Mouse (Mus musculus): ENCODE data around the gene Alyref. TPM values are rescaled to one million over a fixed set of nuclear protein-coding genes. Genes with fewer than 3 reads are reported as not detected.

Gene Alyref
- polyA plus RNA-seq, 1 experiment from 2014 or later = 219 TPM

- ATAC-seq (ENCODE audit: low FRiP score) = peak; percentile 60; the same call in 1 of the 2 replicates
- Histone ChIP-seq H3K4me3 (replicated peaks) (peak overlapping the region; percentile 72), H3K9ac (replicated peaks) (peak overlapping the region; percentile 65), H3K4me1 (peaks cover 29% of the 10 kb centered on the region), H3K36me3 (peaks cover 50% of the 10 kb centered on the region), H3K27me3 (replicated peaks) (no peaks in the 10 kb centered on the region), H3K27ac (replicated peaks) (peak overlapping the region; percentile 84), H3K4me2 (peak overlapping the region; percentile 94), H3K9me3 (replicated peaks) (no peaks in the 10 kb centered on the region)
- WGBS = 12% methylated on average over 30 of the region's 30 CpGs
Measured at GRCm38 (mm10) chr11:120623961-120624679, 26.0 kb upstream of the Alyref start.

DNA sequence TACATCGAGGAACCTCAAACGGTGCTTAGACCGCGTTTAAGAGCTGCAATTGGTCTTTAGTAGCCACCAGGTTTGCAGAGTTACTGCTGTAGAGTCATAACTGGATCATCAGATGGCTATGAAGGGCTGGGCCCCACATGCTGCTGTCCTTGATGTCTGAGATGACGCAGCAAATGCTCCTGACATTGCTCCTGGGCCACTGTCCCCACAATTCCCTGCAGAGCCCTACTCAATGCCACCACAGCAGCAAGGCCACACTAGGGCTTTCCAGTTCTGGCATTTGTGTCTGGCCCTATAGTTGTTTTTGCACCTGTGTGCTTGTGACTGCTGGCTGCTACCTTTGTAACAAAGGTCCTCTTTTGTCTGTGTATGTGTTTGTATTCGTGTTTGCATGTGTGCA, 24.6 kb upstream of the Alyref start:
- WGBS = 91% methylated on average over 6 of the region's 6 CpGs
- no peak overlapping the region for H3K9ac ChIP-seq (replicated peaks)

DNA sequence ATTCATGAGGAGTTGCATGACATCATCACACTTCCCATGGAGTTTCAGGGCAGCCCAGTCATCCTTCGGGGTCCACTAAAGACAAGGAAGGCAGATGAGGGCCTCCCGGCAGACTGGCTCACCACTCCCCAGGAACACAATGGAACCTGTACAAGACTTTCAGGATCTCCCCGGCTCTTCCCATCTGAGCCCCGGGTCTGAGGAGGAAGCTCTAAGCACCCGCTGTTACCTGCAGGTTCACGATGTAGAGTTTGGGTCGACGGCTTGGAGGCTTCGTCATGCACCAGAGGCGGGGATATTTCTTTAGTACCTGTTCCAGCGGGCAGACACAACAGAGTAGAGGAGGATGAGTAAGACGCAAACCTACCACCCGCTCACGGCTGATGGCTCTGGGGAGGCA, 22.0 kb upstream of the Alyref start:
- Histone ChIP-seq H3K9ac (replicated peaks) (no peak overlapping the region), H3K9me3 (replicated peaks) (no peaks in the 10 kb centered on the region), H3K36me3 (peaks cover 47% of the 10 kb centered on the region), H3K4me2 (no peak overlapping the region), H3K4me1 (peaks cover 37% of the 10 kb centered on the region), H3K27ac (replicated peaks) (no peak overlapping the region), H3K27me3 (replicated peaks) (no peaks in the 10 kb centered on the region), H3K4me3 (replicated peaks) (no peak overlapping the region)
- 94% methylated on average over 14 of the region's 14 CpGs for WGBS
- no peak for ATAC-seq (ENCODE audit: low FRiP score)

More for the DNA sequence above, 24.6 kb upstream of the Alyref start:
- H3K4me2 ChIP-seq = no peak overlapping the region
- peaks cover 54% of the 10 kb centered on the region for H3K36me3 ChIP-seq
- H3K4me1 ChIP-seq = peaks cover 31% of the 10 kb centered on the region
- H3K27ac ChIP-seq (replicated peaks) = no peak overlapping the region
- no peak overlapping the region for H3K4me3 ChIP-seq (replicated peaks)
- no peaks in the 10 kb centered on the region for H3K27me3 ChIP-seq (replicated peaks)
- no peaks in the 10 kb centered on the region for H3K9me3 ChIP-seq (replicated peaks)
- no peak for ATAC-seq (ENCODE audit: low FRiP score)

- H3K4me1 ChIP-seq = peaks cover 34% of the 10 kb centered on the region
Measured at GRCm38 (mm10) chr11:120618619-120619535, 20.7 kb upstream of the Alyref start.

GRCm38 (mm10) chr11:120617519-120618112, 19.5 kb upstream of the Alyref start, which contains the start of gene Pcyt2:
Pcyt2 (minus strand) TSS chr11:120617936.
- H3K27ac ChIP-seq (replicated peaks) = peak within 1 kb of the TSS; percentile 93
- ATAC-seq (ENCODE audit: low FRiP score) = peak; percentile 97
- WGBS = under 1% methylated on average over 56 of the region's 56 CpGs
- peak within 1 kb of the TSS; percentile 92 for H3K4me3 ChIP-seq (replicated peaks)
- H3K4me2 ChIP-seq = peak within 1 kb of the TSS; percentile 82
- H3K36me3 ChIP-seq = peaks cover 59% of the 10 kb centered on the region
- H3K27me3 ChIP-seq (replicated peaks) = no peaks in the 10 kb centered on the region
- H3K9ac ChIP-seq (replicated peaks) = peak within 1 kb of the TSS; percentile 85
- H3K9me3 ChIP-seq (replicated peaks) = no peaks in the 10 kb centered on the region
- H3K4me1 ChIP-seq = peaks cover 27% of the 10 kb centered on the region

More at GRCm38 (mm10) chr11:120618619-120619535, 20.7 kb upstream of the Alyref start:
- no peaks in the 10 kb centered on the region for H3K9me3 ChIP-seq (replicated peaks)
- H3K4me3 ChIP-seq (replicated peaks) = 0 out of 2 replicates have a peak overlapping the region, but pooled peaks have one; percentile 5
- ATAC-seq (ENCODE audit: low FRiP score) = no peak
- 96% methylated on average over 25 of the region's 25 CpGs for WGBS
- H3K27me3 ChIP-seq (replicated peaks) = no peaks in the 10 kb centered on the region
- no peak overlapping the region for H3K9ac ChIP-seq (replicated peaks)
- peak overlapping the region; percentile 93; the same call in 1 of the 2 replicates for H3K27ac ChIP-seq (replicated peaks)
- peaks cover 54% of the 10 kb centered on the region for H3K36me3 ChIP-seq
- H3K4me2 ChIP-seq = no peak overlapping the region

DNA sequence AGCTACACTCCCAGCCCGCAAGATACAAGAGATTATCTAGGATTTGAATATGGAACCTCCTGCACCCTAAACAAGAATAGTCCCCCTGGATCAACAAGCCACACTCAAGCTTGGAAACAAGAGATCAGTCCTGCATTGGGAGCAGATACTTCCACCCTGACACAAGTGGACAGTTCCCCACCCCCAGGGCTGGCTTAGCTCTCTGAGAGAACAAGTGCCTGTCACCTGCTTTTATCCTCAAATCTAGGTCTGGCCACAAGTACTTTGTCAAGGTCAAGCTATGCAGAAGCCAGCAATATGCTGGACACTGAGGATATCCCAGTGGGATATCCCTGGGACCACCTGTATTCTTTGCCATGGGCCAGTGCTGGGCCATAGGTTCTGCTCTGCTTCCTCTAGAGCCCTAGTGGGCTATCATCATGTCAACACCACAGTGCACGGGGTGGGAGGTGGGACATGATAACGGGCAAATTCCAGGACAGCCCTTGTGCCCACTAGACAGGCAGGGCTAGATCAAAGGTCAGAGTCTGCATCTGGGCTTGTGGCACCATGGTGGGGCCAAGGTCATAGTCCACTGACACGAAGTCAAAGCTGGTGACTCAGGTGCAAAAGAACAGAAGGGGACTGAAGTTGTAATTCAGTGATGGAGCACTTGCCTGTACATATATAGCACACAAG, 18.6 kb upstream of the Alyref start:
- Histone ChIP-seq H3K9me3 (replicated peaks) (no peaks in the 10 kb centered on the region), H3K4me2 (peak overlapping the region; percentile 82), H3K4me1 (peaks cover 27% of the 10 kb centered on the region), H3K9ac (replicated peaks) (peak overlapping the region; percentile 85), H3K4me3 (replicated peaks) (peak overlapping the region; percentile 92), H3K27me3 (replicated peaks) (no peaks in the 10 kb centered on the region), H3K27ac (replicated peaks) (peak overlapping the region; percentile 93), H3K36me3 (peaks cover 60% of the 10 kb centered on the region)
- ATAC-seq (ENCODE audit: low FRiP score) = no peak
- 48% methylated on average over 4 of the region's 4 CpGs for WGBS

DNA sequence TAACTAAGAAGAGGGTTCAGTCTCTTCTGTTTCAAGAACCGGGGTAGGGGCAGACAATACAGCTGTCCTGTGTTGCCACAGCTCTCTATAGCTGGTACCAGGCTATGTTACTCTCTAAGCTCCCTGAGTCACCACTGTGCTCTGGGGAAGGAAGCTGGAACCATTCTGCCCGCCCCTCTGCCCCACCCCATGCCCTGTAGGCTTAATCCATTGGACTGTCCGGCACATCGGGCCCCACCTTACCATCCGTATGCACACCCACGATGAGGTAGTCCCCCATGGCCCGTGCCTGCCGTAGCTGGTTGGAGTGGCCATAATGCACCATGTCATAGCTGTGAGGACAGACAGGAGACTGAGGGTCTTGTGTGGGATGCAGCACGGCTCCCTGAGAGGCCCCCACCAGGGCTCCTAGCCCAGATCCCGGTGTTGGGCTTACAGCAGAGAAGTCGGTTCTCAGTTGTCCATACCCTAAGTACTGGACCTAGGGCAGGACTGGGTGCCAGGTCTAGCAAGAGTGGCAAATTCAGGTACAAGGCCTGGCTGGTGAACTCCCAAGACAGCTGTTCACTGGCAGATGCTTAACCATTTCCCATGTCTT, 17.5 kb upstream of the Alyref start:
- Histone ChIP-seq H3K4me1 (peaks cover 27% of the 10 kb centered on the region), H3K9ac (replicated peaks) (no peak overlapping the region), H3K27ac (replicated peaks) (no peak overlapping the region), H3K9me3 (replicated peaks) (no peaks in the 10 kb centered on the region), H3K4me3 (replicated peaks) (no peak overlapping the region), H3K36me3 (peaks cover 61% of the 10 kb centered on the region), H3K27me3 (replicated peaks) (no peaks in the 10 kb centered on the region), H3K4me2 (peak overlapping the region; percentile 82)
- no peak for ATAC-seq (ENCODE audit: low FRiP score)
- WGBS = 92% methylated on average over 11 of the region's 11 CpGs

DNA sequence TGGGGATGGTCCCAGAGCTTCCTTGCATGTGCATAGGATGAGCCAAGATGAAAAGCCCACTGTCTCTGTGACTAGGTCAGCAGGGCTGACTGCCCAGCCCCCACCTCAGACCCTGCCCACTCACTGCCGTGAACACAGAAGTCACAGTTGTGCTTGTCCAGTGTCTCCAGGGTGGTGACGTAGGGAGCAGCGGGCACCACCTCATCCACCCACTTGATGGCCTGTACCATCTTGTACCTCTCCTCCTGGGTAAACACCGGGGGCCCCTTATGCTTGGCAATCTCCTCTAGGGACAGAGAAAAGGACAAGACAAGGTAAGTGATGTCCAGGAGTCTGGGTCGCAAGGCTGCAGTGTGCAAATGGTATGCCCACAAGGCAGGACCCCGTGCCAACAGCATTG, 17.0 kb upstream of the Alyref start:
- Histone ChIP-seq H3K36me3 (peaks cover 61% of the 10 kb centered on the region), H3K4me1 (peaks cover 27% of the 10 kb centered on the region), H3K4me2 (no peak overlapping the region), H3K27me3 (replicated peaks) (no peaks in the 10 kb centered on the region), H3K9ac (replicated peaks) (no peak overlapping the region), H3K4me3 (replicated peaks) (no peak overlapping the region), H3K27ac (replicated peaks) (no peak overlapping the region), H3K9me3 (replicated peaks) (no peaks in the 10 kb centered on the region)
- WGBS = 98% methylated on average over 6 of the region's 6 CpGs
- no peak for ATAC-seq (ENCODE audit: low FRiP score)

- WGBS = 64% methylated on average over 8 of the region's 8 CpGs
- peaks cover 3% of the 10 kb centered on the region; the same call in 1 of the 2 replicates for H3K27me3 ChIP-seq (replicated peaks)
Measured at GRCm38 (mm10) chr11:120613976-120614375, 15.8 kb upstream of the Alyref start.

GRCm38 (mm10) chr11:120613481-120613972, 15.4 kb upstream of the Alyref start:
- no peak for ATAC-seq (ENCODE audit: low FRiP score)
- H3K27ac ChIP-seq (replicated peaks) = no peak overlapping the region
- WGBS = 87% methylated on average over 10 of the region's 10 CpGs
- H3K9me3 ChIP-seq (replicated peaks) = no peaks in the 10 kb centered on the region
- peaks cover 54% of the 10 kb centered on the region for H3K36me3 ChIP-seq
- no peak overlapping the region for H3K4me2 ChIP-seq
- H3K9ac ChIP-seq (replicated peaks) = no peak overlapping the region
- H3K4me1 ChIP-seq = peaks cover 35% of the 10 kb centered on the region
- peaks cover 3% of the 10 kb centered on the region; the same call in 1 of the 2 replicates for H3K27me3 ChIP-seq (replicated peaks)
- H3K4me3 ChIP-seq (replicated peaks) = no peak overlapping the region

More at GRCm38 (mm10) chr11:120613976-120614375, 15.8 kb upstream of the Alyref start:
- Histone ChIP-seq H3K27ac (replicated peaks) (no peak overlapping the region), H3K9me3 (replicated peaks) (no peaks in the 10 kb centered on the region), H3K4me3 (replicated peaks) (no peak overlapping the region), H3K36me3 (peaks cover 58% of the 10 kb centered on the region), H3K4me2 (no peak overlapping the region), H3K4me1 (peaks cover 31% of the 10 kb centered on the region), H3K9ac (replicated peaks) (no peak overlapping the region)
- ATAC-seq (ENCODE audit: low FRiP score) = no peak
